Mouse (Mus musculus) lung, postnatal 14 days (tissue): ENCODE measurements around the gene Zfp966.
"Not testable (repeated sequence)": the region's sequence is repeated elsewhere in the genome, so short reads cannot be mapped to it uniquely, and the experiment has no call there.

Source experiments
- DNase-seq: peaks from one replicate; pipeline ENCODE4 v3.0.0; 2021

Gene Zfp966

GRCm38 (mm10) chr2:175931000-175931399 lies at the start of gene Zfp966:
Gene Zfp966, minus strand, starts transcription at chr2:175931100.
- not testable (repeated sequence) for DNase-seq

- not testable (repeated sequence) for DNase-seq
These were observed 34.1 kb upstream of the Zfp966 start, which contains the start of gene Gm2026 for GRCm38 (mm10) chr2:175965031-175965430. Gene Gm2026, plus strand, starts transcription at chr2:175965331.

GRCm38 (mm10) chr2:175869024-175869423 lies 61.9 kb downstream of the Zfp966 start, which contains the start of gene Gm6710:
Gene Gm6710, plus strand, starts transcription at chr2:175869219.
- DNase-seq = not testable (repeated sequence)
